Mouse (Mus musculus) B cell, adult 2 months (primary cell): ENCODE results near the gene Arhgap10.

ENCODE experiments used
- DNase-seq, 2 experiments: peaks; one replicate each; pipeline ENCODE4 v3.0.0; 2022

Arhgap10 gene

GRCm38 (mm10) chr8:77517301-77518200, at the start of gene Arhgap10:
Gene Arhgap10 (minus strand): TSS chr8:77517953.
- peak; percentile 53 to 55 for DNase-seq

GRCm38 (mm10) chr8:77561441-77561840, 43.7 kb upstream of the Arhgap10 start:
- no peak for DNase-seq

- DNase-seq = no peak
Observed at GRCm38 (mm10) chr8:77552491-77552890, 34.7 kb upstream of the Arhgap10 start.

- DNase-seq = peak; percentile 12 to 29
Observed at GRCm38 (mm10) chr8:77549881-77550580, 32.3 kb upstream of the Arhgap10 start.

GRCm38 (mm10) chr8:77549121-77549706, 31.5 kb upstream of the Arhgap10 start, which contains the start of gene Prmt9:
Gene Prmt9 (plus strand): TSS chr8:77549397.
- DNase-seq = peak; percentile 93 to 94

- no peak for DNase-seq
Observed at GRCm38 (mm10) chr8:77545616-77546015, 27.9 kb upstream of the Arhgap10 start.

- no peak for DNase-seq
Observed at GRCm38 (mm10) chr8:77544428-77544827, 26.7 kb upstream of the Arhgap10 start.

- DNase-seq = no peak
Observed at GRCm38 (mm10) chr8:77543152-77543777, 25.5 kb upstream of the Arhgap10 start.

GRCm38 (mm10) chr8:77538256-77538655, 20.5 kb upstream of the Arhgap10 start:
- DNase-seq = no peak

GRCm38 (mm10) chr8:77536821-77537220, 19.1 kb upstream of the Arhgap10 start:
- no peak for DNase-seq

GRCm38 (mm10) chr8:77535026-77535595, 17.4 kb upstream of the Arhgap10 start:
- peak; percentile 45 to 50 for DNase-seq

GRCm38 (mm10) chr8:77534358-77534992, 16.7 kb upstream of the Arhgap10 start:
- no peak for DNase-seq

GRCm38 (mm10) chr8:77526130-77526529, 8.4 kb upstream of the Arhgap10 start:
- no peak for DNase-seq

GRCm38 (mm10) chr8:77524906-77525305, 7.2 kb upstream of the Arhgap10 start:
- DNase-seq = no peak

GRCm38 (mm10) chr8:77524018-77524615, 6.4 kb upstream of the Arhgap10 start:
- no peak for DNase-seq

GRCm38 (mm10) chr8:77522984-77523383, 5.2 kb upstream of the Arhgap10 start:
- DNase-seq = no peak

GRCm38 (mm10) chr8:77521028-77521785, 3.5 kb upstream of the Arhgap10 start:
- no peak for DNase-seq

GRCm38 (mm10) chr8:77520601-77521000, 2.8 kb upstream of the Arhgap10 start:
- no peak for DNase-seq

GRCm38 (mm10) chr8:77518201-77519115, 705 bp upstream of the Arhgap10 start:
- DNase-seq = peak in 1 of 2 experiments; percentile 44

GRCm38 (mm10) chr8:77516845-77517244, 908 bp downstream of the Arhgap10 start:
- DNase-seq = peak; percentile 8 to 22
